ENCODE assay signal across 8 mouse cellular contexts in genomic region chr3:95173256-95173949, GRCm38 (mm10). TPM values are rescaled to one million over a fixed set of nuclear protein-coding genes. Genes with fewer than 3 reads are reported as not detected.
DNase-seq lines count a peak whose midpoint lies in the region; ATAC-seq and TF ChIP-seq lines count a peak whose summit lies in the region.

No protein-coding gene starts in this region.

- H3K4me1 ChIP-seq in ES-E14 (ENCODE audit: control insufficient read depth in 2 of 2, insufficient read depth in 2 of 2, low read length in 2 of 2, poor library complexity in 1 of 2), result peaks cover 4% of the 10 kb centered on the region in 2 experiments; a peak in 3 of 4 replicates
- H3K4me1 ChIP-seq in forebrain, embryonic 12.5 days, result peaks cover 21% of the 10 kb centered on the region
- H3K4me1 ChIP-seq in hindbrain, embryonic 15.5 days (replicated peaks), result peaks cover 21% of the 10 kb centered on the region
- H3K4me1 ChIP-seq in liver, adult 2 months (ENCODE audit: control insufficient read depth, insufficient read depth, low read length), result peaks cover 3% of the 10 kb centered on the region; the same call in 1 of the 2 replicates
- H3K4me1 ChIP-seq in neural tube, embryonic 11.5 days (ENCODE audit: control insufficient read depth, insufficient read depth, low read length), result peaks cover 3% of the 10 kb centered on the region; the same call in 1 of the 2 replicates

- no peak for ATAC-seq in cerebellum, adult (ENCODE audit: insufficient number of reproducible peaks, low FRiP score, low TSS enrichment)
- peak; percentile 45 for ATAC-seq in forebrain, embryonic 12.5 days (ENCODE audit: low FRiP score)
- ATAC-seq in hindbrain, embryonic 15.5 days (ENCODE audit: low FRiP score, low read depth), result peak; percentile 27; the same call in 1 of the 2 replicates
- no peak; the same call in 1 of the 2 replicates for ATAC-seq in neural tube, embryonic 11.5 days (ENCODE audit: insufficient read depth, low FRiP score, low TSS enrichment)

- H3K4me2 ChIP-seq in forebrain, embryonic 12.5 days, result peak overlapping the region; percentile 40
- peak overlapping the region; percentile 53 for H3K4me2 ChIP-seq in hindbrain, embryonic 15.5 days
- H3K4me2 ChIP-seq in neural tube, embryonic 11.5 days (ENCODE audit: low read depth), result peak overlapping the region; percentile 38

- 4% methylated on average over 58 of the region's 58 CpGs for WGBS in forebrain, embryonic 12.5 days
- 9% methylated on average over 58 of the region's 58 CpGs for WGBS in hindbrain, embryonic 15.5 days
- 10% methylated on average over 58 of the region's 58 CpGs for WGBS in liver, adult 2 months
- 4% methylated on average over 58 of the region's 58 CpGs for WGBS in neural tube, embryonic 11.5 days

- TF ChIP-seq CTCF in liver, adult 2 months (IDR thresholded peaks at IDR 0.05; ENCODE audit: low read depth, low read length), result no peak

- no peak for TF ChIP-seq POLR2A in liver, adult 2 months (IDR thresholded peaks at IDR 0.05; ENCODE audit: extremely low read depth, insufficient read depth, low read length)

- no peak overlapping the region for H3K27ac ChIP-seq in ES-E14 (ENCODE audit: insufficient read depth, low read depth, low read length, poor library complexity, severe bottlenecking)
- no peak overlapping the region for H3K27ac ChIP-seq in forebrain, embryonic 12.5 days
- 0 out of 2 replicates have a peak overlapping the region, but pooled peaks have one; percentile 15 for H3K27ac ChIP-seq in hindbrain, embryonic 15.5 days (replicated peaks)
- H3K27ac ChIP-seq in liver, adult 2 months (replicated peaks; ENCODE audit: insufficient read depth, low read depth, low read length), result no peak overlapping the region
- no peak overlapping the region for H3K27ac ChIP-seq in neural tube, embryonic 11.5 days (ENCODE audit: low read depth, low read length)

- in situ Hi-C loops in ES-E14 (cut with MboI; ENCODE audit: low sequenced_read_pairs in 2 of 2, unreplicated experiment in 2 of 2), result no loop called here

- H3K79me2 ChIP-seq in liver, adult 2 months (ENCODE audit: control insufficient read depth, insufficient read depth, low read length), result no peaks in the 10 kb centered on the region

- peak; percentile 16 to 31 for DNase-seq in cerebellum, adult 18-20 months
- DNase-seq in ES-E14 (ENCODE audit: low read depth, low spot score), result peak; percentile 12
- DNase-seq in liver, adult 2 months (ENCODE audit: extremely low read depth, low read depth, low spot score), result no peak
- DNase-seq in neural tube, embryonic 11.5 days (ENCODE audit: low spot score), result peak; percentile 46
- DNase-seq in T-cell, adult 2 months (ENCODE audit: low spot score), result no peak

- peak overlapping the region; percentile 44 to 67 for H3K4me3 ChIP-seq in ES-E14 (ENCODE audit: insufficient read depth in 1 of 2, low read depth in 1 of 2, low read length in 2 of 2, poor library complexity in 1 of 2, severe bottlenecking in 1 of 2)
- peak overlapping the region; percentile 26 for H3K4me3 ChIP-seq in forebrain, embryonic 12.5 days (replicated peaks)
- peak overlapping the region; percentile 19 for H3K4me3 ChIP-seq in hindbrain, embryonic 15.5 days
- peak overlapping the region; percentile 25; the same call in 1 of the 2 replicates for H3K4me3 ChIP-seq in liver, adult 2 months (ENCODE audit: insufficient read depth, low read depth, low read length)
- H3K4me3 ChIP-seq in neural tube, embryonic 11.5 days (ENCODE audit: low read depth, low read length), result peak overlapping the region; percentile 27

- peak overlapping the region; percentile 66 for H3K9ac ChIP-seq in ES-E14 (ENCODE audit: insufficient read depth, low read depth, low read length, poor library complexity, severe bottlenecking)
- H3K9ac ChIP-seq in forebrain, embryonic 12.5 days, result peak overlapping the region; percentile 45
- H3K9ac ChIP-seq in hindbrain, embryonic 15.5 days, result 0 out of 2 replicates have a peak overlapping the region, but pooled peaks have one; percentile 5
- peak overlapping the region; percentile 18; the same call in 1 of the 2 replicates for H3K9ac ChIP-seq in liver, adult 2 months (ENCODE audit: low read depth, low read length)
- peak overlapping the region; percentile 50 for H3K9ac ChIP-seq in neural tube, embryonic 11.5 days (ENCODE audit: low read length)

- peaks cover 23% of the 10 kb centered on the region for H3K36me3 ChIP-seq in ES-E14 (ENCODE audit: control insufficient read depth, insufficient read depth, low read length, poor library complexity, severe bottlenecking)
- peaks cover 49% of the 10 kb centered on the region for H3K36me3 ChIP-seq in forebrain, embryonic 12.5 days (replicated peaks)
- peaks cover 38% of the 10 kb centered on the region for H3K36me3 ChIP-seq in hindbrain, embryonic 15.5 days
- H3K36me3 ChIP-seq in liver, adult 2 months (ENCODE audit: control insufficient read depth, insufficient read depth, low read length), result no peaks in the 10 kb centered on the region
- peaks cover 25% of the 10 kb centered on the region for H3K36me3 ChIP-seq in neural tube, embryonic 11.5 days (ENCODE audit: control insufficient read depth, insufficient read depth, low read length)

- H3K9me3 ChIP-seq in ES-E14 (ENCODE audit: control insufficient read depth, insufficient read depth, low read depth, low read length), result no peaks in the 10 kb centered on the region
- no peaks in the 10 kb centered on the region for H3K9me3 ChIP-seq in forebrain, embryonic 12.5 days
- no peaks in the 10 kb centered on the region for H3K9me3 ChIP-seq in hindbrain, embryonic 15.5 days
- no peaks in the 10 kb centered on the region for H3K9me3 ChIP-seq in neural tube, embryonic 11.5 days (ENCODE audit: control insufficient read depth, low read length)

- peaks cover 57% of the 10 kb centered on the region for H3K27me3 ChIP-seq in forebrain, embryonic 12.5 days
- H3K27me3 ChIP-seq in hindbrain, embryonic 15.5 days, result peaks cover 21% of the 10 kb centered on the region; the same call in 1 of the 2 replicates
- peaks cover 21% of the 10 kb centered on the region for H3K27me3 ChIP-seq in liver, adult 2 months (ENCODE audit: control insufficient read depth, insufficient read depth, low read length)
- H3K27me3 ChIP-seq in neural tube, embryonic 11.5 days (ENCODE audit: control insufficient read depth, insufficient read depth, low read length), result peaks cover 43% of the 10 kb centered on the region

TF ChIP-seq in ES-E14, 5 proteins besides CTCF, POLR2A, EP300 and RAD21:
- TF ChIP-seq ZC3H11A (IDR thresholded peaks at IDR 0.05; ENCODE audit: borderline replicate concordance, low read depth, low read length) (no peak), ZNF384 (IDR thresholded peaks at IDR 0.05; ENCODE audit: low read depth, low read length) (no peak), MAFK (IDR thresholded peaks at IDR 0.05; ENCODE audit: insufficient read depth, low read depth, low read length) (no peak), CHD2 (IDR thresholded peaks at IDR 0.05; ENCODE audit: low read depth, low read length) (no peak), HCFC1 (IDR thresholded peaks at IDR 0.05; ENCODE audit: borderline replicate concordance, insufficient read depth, low read length) (no peak)

RNA-seq across cellular contexts. Expression of gene Sema6c, which starts 13.1 kb away (rescaled TPM):
- 15.3 and 34.7 TPM in 2 replicates for total RNA-seq in ES-E14 (2012; rRNA removed)
- polyA plus RNA-seq in forebrain, embryonic 12.5 days (2016; fragmentation: Nextera tagmentation; extraction: Ambion mirVana), result 31.2 and 34.5 TPM in 2 replicates
- 33.0 and 34.7 TPM in 2 replicates for polyA plus RNA-seq in hindbrain, embryonic 15.5 days (2015; fragmentation: Nextera tagmentation; extraction: Ambion mirVana)
- 0.65 and 1.1 TPM in 2 replicates for total RNA-seq in liver, adult 2 months (2014; rRNA removed)
- polyA plus RNA-seq in liver, adult 2 months (2012; rRNA removed), result 2.1 and 2.9 TPM in 2 replicates
- 22.5 and 24.4 TPM in 2 replicates for polyA plus RNA-seq in neural tube, embryonic 11.5 days (2014; fragmentation: Nextera tagmentation; extraction: Ambion mirVana)

RNA-seq across cellular contexts. Expression of gene Tnfaip8l2, which starts 31.2 kb away (rescaled TPM):
- 1.0 and 1.3 TPM in 2 replicates for total RNA-seq in ES-E14 (2012; rRNA removed)
- 1.5 and 2.0 TPM in 2 replicates for polyA plus RNA-seq in forebrain, embryonic 12.5 days (2016; fragmentation: Nextera tagmentation; extraction: Ambion mirVana)
- 3.9 and 4.2 TPM in 2 replicates for polyA plus RNA-seq in hindbrain, embryonic 15.5 days (2015; fragmentation: Nextera tagmentation; extraction: Ambion mirVana)
- total RNA-seq in liver, adult 2 months (2014; rRNA removed), result 2.3 and 2.8 TPM in 2 replicates
- polyA plus RNA-seq in liver, adult 2 months (2012; rRNA removed), result 2.7 and 4.0 TPM in 2 replicates
- polyA plus RNA-seq in neural tube, embryonic 11.5 days (2014; fragmentation: Nextera tagmentation; extraction: Ambion mirVana), result 1.4 and 1.5 TPM in 2 replicates

RNA-seq across cellular contexts. Expression of gene Lysmd1, which starts 39.5 kb away (rescaled TPM):
- total RNA-seq in ES-E14 (2012; rRNA removed), result 4.4 and 5.1 TPM in 2 replicates
- 19.7 and 21.1 TPM in 2 replicates for polyA plus RNA-seq in forebrain, embryonic 12.5 days (2016; fragmentation: Nextera tagmentation; extraction: Ambion mirVana)
- 42.7 and 45.0 TPM in 2 replicates for polyA plus RNA-seq in hindbrain, embryonic 15.5 days (2015; fragmentation: Nextera tagmentation; extraction: Ambion mirVana)
- total RNA-seq in liver, adult 2 months (2014; rRNA removed), result 7.0 and 7.9 TPM in 2 replicates
- polyA plus RNA-seq in liver, adult 2 months (2012; rRNA removed), result 6.1 and 6.5 TPM in 2 replicates
- polyA plus RNA-seq in neural tube, embryonic 11.5 days (2014; fragmentation: Nextera tagmentation; extraction: Ambion mirVana), result 15.5 and 17.9 TPM in 2 replicates

RNA-seq across cellular contexts. Expression of gene Scnm1, which starts 39.6 kb away (rescaled TPM):
- 38.1 and 39.2 TPM in 2 replicates for total RNA-seq in ES-E14 (2012; rRNA removed)
- polyA plus RNA-seq in forebrain, embryonic 12.5 days (2016; fragmentation: Nextera tagmentation; extraction: Ambion mirVana), result 84.6 and 95.1 TPM in 2 replicates
- 84.0 and 88.6 TPM in 2 replicates for polyA plus RNA-seq in hindbrain, embryonic 15.5 days (2015; fragmentation: Nextera tagmentation; extraction: Ambion mirVana)
- total RNA-seq in liver, adult 2 months (2014; rRNA removed), result 12.6 and 13.3 TPM in 2 replicates
- 15.2 and 17.7 TPM in 2 replicates for polyA plus RNA-seq in liver, adult 2 months (2012; rRNA removed)
- polyA plus RNA-seq in neural tube, embryonic 11.5 days (2014; fragmentation: Nextera tagmentation; extraction: Ambion mirVana), result 85.0 and 89.6 TPM in 2 replicates

RNA-seq across cellular contexts. Expression of gene Gabpb2, which starts 44.3 kb away (rescaled TPM):
- 28.7 and 30.7 TPM in 2 replicates for total RNA-seq in ES-E14 (2012; rRNA removed)
- 12.2 and 12.5 TPM in 2 replicates for polyA plus RNA-seq in forebrain, embryonic 12.5 days (2016; fragmentation: Nextera tagmentation; extraction: Ambion mirVana)
- 3.4 and 3.6 TPM in 2 replicates for polyA plus RNA-seq in hindbrain, embryonic 15.5 days (2015; fragmentation: Nextera tagmentation; extraction: Ambion mirVana)
- total RNA-seq in liver, adult 2 months (2014; rRNA removed), result 13.7 and 17.6 TPM in 2 replicates
- polyA plus RNA-seq in liver, adult 2 months (2012; rRNA removed), result 4.4 and 6.1 TPM in 2 replicates
- 4.7 and 4.8 TPM in 2 replicates for polyA plus RNA-seq in neural tube, embryonic 11.5 days (2014; fragmentation: Nextera tagmentation; extraction: Ambion mirVana)

Comparison
In these comparisons a context has a peak if more than half of its experiments do, and no peak if none do; other contexts are left out.
1. DNase-seq: peak in cerebellum, adult 18-20 months (2 of 2), ES-E14 (single experiment) and neural tube, embryonic 11.5 days (single experiment); none in liver, adult 2 months (single experiment) and T-cell, adult 2 months (single experiment).
2. ATAC-seq: peak in forebrain, embryonic 12.5 days (single experiment) and hindbrain, embryonic 15.5 days (single experiment); none in cerebellum, adult (single experiment) and neural tube, embryonic 11.5 days (single experiment).
3. H3K9ac ChIP-seq: peak in every context shown above with its lines; median percentile 66 in ES-E14; 50 in neural tube, embryonic 11.5 days; 45 in forebrain, embryonic 12.5 days; 18 in liver, adult 2 months; 5 in hindbrain, embryonic 15.5 days.
4. Peak in every context shown above with its lines, with median percentiles within 50 percentile points of each other: H3K4me3 ChIP-seq and H3K4me2 ChIP-seq.